Mouse (Mus musculus) stomach, embryonic 14.5 days (tissue): ENCODE measurements around the gene Gm11541. TPM values are rescaled to one million over a fixed set of nuclear protein-coding genes. Genes with fewer than 3 reads are reported as not detected.
A peak's percentile ranks its signal among the peaks of the same experiment; 100 is the strongest.
"Not testable (repeated sequence)": the region's sequence is repeated elsewhere in the genome, so short reads cannot be mapped to it uniquely, and the experiment has no call there.

Experiments
- ATAC-seq: fragments of 200-750 bp; cut with Nextera tagmentation; 2 replicates; pipeline ENCODE4 v1.8.0; 2017; ENCODE audit warnings: low read depth, moderate TSS enrichment; ENCODE audit not compliant: insufficient number of reproducible peaks, insufficient read depth, low FRiP score
- H3K27ac ChIP-seq: fragments of 300-500 bp; sonication (generic); 2 replicates; pipeline ENCODE4 v1.5.1; 2014; ENCODE audit warnings: mild to moderate bottlenecking, low read length, moderate library complexity, mixed read lengths
- H3K27me3 ChIP-seq: fragments of 300-500 bp; sonication (generic); 2 replicates; pipeline ENCODE4 v1.6.1; 2014; ENCODE audit warnings: low read length, control low read depth, mixed read lengths; ENCODE audit not compliant: control insufficient read depth, insufficient read depth
- H3K36me3 ChIP-seq: fragments of 300-500 bp; sonication (generic); 2 replicates; pipeline ENCODE4 v1.6.1; 2014; ENCODE audit warnings: mild to moderate bottlenecking, control low read depth, low read length, moderate library complexity, mixed read lengths; ENCODE audit not compliant: control insufficient read depth, insufficient read depth
- H3K4me1 ChIP-seq: fragments of 300-500 bp; sonication (generic); 2 replicates; pipeline ENCODE4 v1.6.1; 2014; ENCODE audit warnings: low read length, control low read depth, mixed read lengths; ENCODE audit not compliant: control insufficient read depth, insufficient read depth
- H3K4me2 ChIP-seq: fragments of 300-500 bp; sonication (generic); replicated peaks from 2 replicates; pipeline ENCODE4 v1.6.1; 2014; ENCODE audit warnings: low read depth, low read length, control low read depth
- H3K4me3 ChIP-seq: fragments of 300-500 bp; sonication (generic); 2 replicates; pipeline ENCODE4 v1.5.1; 2014; ENCODE audit warnings: low read depth, low read length, control low read depth
- H3K9ac ChIP-seq: fragments of 300-500 bp; sonication (generic); replicated peaks from 2 replicates; pipeline ENCODE4 v1.6.1; 2014; ENCODE audit warnings: low read depth, mild to moderate bottlenecking, control low read depth, low read length, moderate library complexity, mixed read lengths
- H3K9me3 ChIP-seq: fragments of 300-500 bp; sonication (generic); 2 replicates; pipeline ENCODE4 v1.6.1; 2016; ENCODE audit warnings: low read depth, low read length, control low read depth; ENCODE audit not compliant: control insufficient read depth
- WGBS: fragments of 180-500 bp; shearing (Covaris S2); extraction: QIAGEN DNeasy Blood & Tissue Kit; methylation state at CpG from one replicate; pipeline ENCODE4 v1.1.7; 2014; 5-methylcytosine and 5-hydroxymethylcytosine counted together
- polyA plus RNA-seq: library from polyadenylated mRNA; unstranded; fragments of >200 nt; fragmentation: Nextera tagmentation; extraction: Ambion mirVana; gene quantifications from 2 replicates; pipeline ENCODE4 v1.2.1, GENCODE M21; 2014

The Gm11541 gene
- polyA plus RNA-seq, 1 experiment from 2014 or later, result 2.9 TPM

GRCm38 (mm10) chr11:94704020-94704419 lies 279 bp downstream of the Gm11541 start:
- ATAC-seq, result no peak
- H3K36me3 ChIP-seq, result no peaks in the 10 kb centered on the region
- 42% methylated on average over 7 of the region's 7 CpGs for WGBS
- H3K4me1 ChIP-seq, result peaks cover 18% of the 10 kb centered on the region
- no peaks in the 10 kb centered on the region for H3K9me3 ChIP-seq
- H3K4me2 ChIP-seq, result no peak overlapping the region
- no peak overlapping the region for H3K9ac ChIP-seq
- H3K27ac ChIP-seq, result peak overlapping the region; percentile 81
- H3K27me3 ChIP-seq, result no peaks in the 10 kb centered on the region
- H3K4me3 ChIP-seq, result no peak overlapping the region

- Histone ChIP-seq H3K36me3 (no peaks in the 10 kb centered on the region), H3K9ac (no peak overlapping the region), H3K27ac (peak overlapping the region; percentile 76), H3K9me3 (no peaks in the 10 kb centered on the region), H3K4me3 (0 out of 2 replicates have a peak overlapping the region, but pooled peaks have one; percentile 9), H3K4me1 (peaks cover 18% of the 10 kb centered on the region), H3K27me3 (no peaks in the 10 kb centered on the region), H3K4me2 (peak overlapping the region; percentile 35; the same call in 1 of the 2 replicates)
- no peak for ATAC-seq
- WGBS, result 22% methylated on average over 3 of the region's 3 CpGs
Measured at GRCm38 (mm10) chr11:94702216-94702610, 2.1 kb downstream of the Gm11541 start.

DNA sequence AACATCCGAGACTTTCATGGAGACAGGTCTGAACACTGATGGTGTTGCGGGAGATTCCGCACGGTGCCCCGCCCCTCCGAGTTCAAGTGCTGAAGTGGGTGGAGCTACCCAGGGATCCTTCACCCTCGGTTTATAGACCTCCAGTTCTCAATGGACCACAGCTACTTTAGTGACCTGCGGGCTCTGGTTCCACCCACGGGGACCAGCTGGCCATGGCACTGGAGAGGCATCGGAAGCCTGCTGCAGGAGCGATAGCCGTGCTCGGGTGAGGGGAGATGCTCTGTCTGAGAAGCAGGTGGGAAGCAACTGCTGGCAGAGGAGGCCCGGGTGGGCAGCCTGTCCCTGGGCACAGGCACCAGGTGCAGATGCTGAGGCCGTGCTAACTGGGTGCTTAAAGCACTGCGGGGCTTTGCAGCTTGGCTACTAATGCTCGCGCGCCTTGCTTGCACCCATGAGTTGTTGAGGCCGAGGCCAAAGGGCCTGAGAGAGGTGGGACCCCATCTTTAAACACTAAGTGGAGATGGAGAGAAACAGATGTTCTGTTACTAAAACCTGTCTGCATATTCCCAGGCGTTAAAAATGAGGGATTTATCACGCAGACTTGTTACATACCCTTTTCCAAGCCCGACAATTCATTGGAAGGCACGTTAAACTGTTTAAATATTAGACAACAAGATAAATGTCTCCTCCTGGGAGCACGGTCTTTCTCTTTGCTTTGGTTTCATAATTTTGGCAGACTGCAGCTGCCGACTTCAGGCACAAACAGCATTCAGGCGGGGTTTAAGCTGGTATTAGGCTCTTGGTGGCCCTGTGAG lies 2.7 kb downstream of the Gm11541 start:
- H3K27me3 ChIP-seq, result no peaks in the 10 kb centered on the region
- no peaks in the 10 kb centered on the region for H3K9me3 ChIP-seq
- peak overlapping the region; percentile 9 for H3K4me3 ChIP-seq
- peak overlapping the region; percentile 76 for H3K27ac ChIP-seq
- peaks cover 18% of the 10 kb centered on the region for H3K4me1 ChIP-seq
- 24% methylated on average over 27 of the region's 27 CpGs for WGBS
- H3K9ac ChIP-seq, result no peak overlapping the region
- ATAC-seq, result peak; percentile 12; the same call in 1 of the 2 replicates
- H3K36me3 ChIP-seq, result no peaks in the 10 kb centered on the region
- H3K4me2 ChIP-seq, result peak overlapping the region; percentile 35

GRCm38 (mm10) chr11:94699399-94699798 lies 4.9 kb downstream of the Gm11541 start:
- Histone ChIP-seq H3K9me3 (no peaks in the 10 kb centered on the region), H3K4me3 (no peak overlapping the region), H3K27ac (no peak overlapping the region), H3K27me3 (no peaks in the 10 kb centered on the region), H3K9ac (no peak overlapping the region), H3K36me3 (no peaks in the 10 kb centered on the region), H3K4me2 (no peak overlapping the region), H3K4me1 (peaks cover 18% of the 10 kb centered on the region)
- no peak for ATAC-seq
- WGBS, result 100% methylated on average over 3 of the region's 3 CpGs

DNA sequence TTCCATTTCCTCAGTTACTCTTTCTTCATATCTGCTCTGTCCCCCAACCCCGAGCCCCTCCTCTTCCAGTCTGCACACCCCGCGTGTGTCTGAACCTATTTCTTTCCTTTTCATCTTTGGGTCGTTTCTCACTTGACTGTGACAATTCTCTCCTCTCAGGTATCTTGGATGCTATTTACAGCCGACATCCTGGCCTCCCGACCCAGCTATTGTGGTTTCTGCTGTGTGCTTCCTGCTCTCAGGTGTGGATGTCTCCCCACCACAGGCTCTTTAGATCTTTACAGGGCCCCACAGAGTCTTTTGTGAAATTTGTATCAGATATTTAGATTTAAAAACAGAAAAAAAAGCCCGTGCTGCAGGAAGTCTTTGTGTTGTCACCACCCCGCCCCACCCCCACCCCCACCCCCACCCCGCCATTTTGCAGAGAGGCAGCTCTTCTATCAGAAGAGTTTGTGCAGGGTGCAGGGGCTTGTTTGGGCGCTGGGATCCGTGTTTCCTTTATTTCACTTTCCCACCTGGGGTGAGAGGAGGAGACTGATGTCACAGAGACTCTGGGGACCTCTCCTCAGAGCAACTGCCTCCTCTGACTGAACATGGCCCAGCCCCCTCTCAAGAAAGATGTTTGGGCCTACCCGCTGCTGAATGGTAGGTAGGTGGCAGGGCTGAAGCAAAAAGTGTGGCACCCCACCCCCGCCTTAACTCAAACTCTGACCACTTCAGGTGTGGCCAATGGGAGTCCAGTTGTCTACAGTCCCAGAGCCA lies 6.4 kb downstream of the Gm11541 start:
- H3K9ac ChIP-seq, result no peak overlapping the region
- H3K36me3 ChIP-seq, result no peaks in the 10 kb centered on the region
- H3K4me3 ChIP-seq, result no peak overlapping the region
- H3K27me3 ChIP-seq, result no peaks in the 10 kb centered on the region
- H3K27ac ChIP-seq, result no peak overlapping the region
- peaks cover 13% of the 10 kb centered on the region for H3K4me1 ChIP-seq
- no peaks in the 10 kb centered on the region for H3K9me3 ChIP-seq
- WGBS, result 51% methylated on average over 13 of the region's 13 CpGs
- no peak overlapping the region for H3K4me2 ChIP-seq
- no peak for ATAC-seq

DNA sequence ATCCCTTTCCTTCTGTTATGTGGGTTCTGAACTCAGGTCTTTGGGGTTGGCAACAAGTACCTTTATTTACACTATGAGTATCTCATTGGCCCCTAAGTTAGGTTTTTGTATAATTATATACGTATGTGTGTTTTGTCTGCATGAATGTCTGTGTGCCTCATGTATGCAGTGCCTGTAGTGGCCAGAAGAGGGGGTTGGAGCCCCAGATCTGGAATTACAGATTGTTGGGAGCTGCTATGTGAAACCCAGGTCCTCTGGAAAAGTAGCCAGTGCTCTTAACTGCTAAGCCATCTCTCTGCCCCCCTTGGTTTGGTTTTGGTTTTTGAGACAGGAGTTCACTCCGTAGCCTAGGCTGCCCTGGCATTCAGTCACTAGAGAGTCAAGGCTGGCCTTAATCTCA lies 7.2 kb downstream of the Gm11541 start:
- Histone ChIP-seq H3K4me2 (no peak overlapping the region), H3K27ac (no peak overlapping the region), H3K9ac (no peak overlapping the region)

DNA sequence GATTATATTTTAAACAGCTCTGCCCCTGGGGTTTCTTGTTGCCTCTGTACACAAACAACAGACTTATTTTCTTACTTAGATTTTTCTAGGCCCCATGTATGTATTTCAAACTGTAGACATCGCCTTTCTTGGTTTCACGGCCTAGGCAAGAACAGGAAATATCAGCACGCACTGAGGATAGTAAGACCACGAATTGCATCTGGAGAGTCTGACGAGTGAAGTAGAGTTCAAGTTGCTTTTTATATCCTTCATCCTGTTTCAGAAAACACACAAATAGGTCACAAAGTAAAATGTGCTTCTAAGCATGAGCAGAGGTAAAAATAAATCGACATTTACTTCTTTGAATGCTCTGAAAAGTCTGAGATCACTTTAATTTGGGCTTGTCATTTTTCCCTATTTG lies 8.8 kb downstream of the Gm11541 start:
- WGBS, result 69% methylated on average over 6 of the region's 6 CpGs

More for the DNA sequence above, 7.2 kb downstream of the Gm11541 start:
- WGBS, result 91% methylated on average over 2 of the region's 2 CpGs
- H3K4me3 ChIP-seq, result no peak overlapping the region
- peaks cover 9% of the 10 kb centered on the region for H3K4me1 ChIP-seq
- no peaks in the 10 kb centered on the region for H3K9me3 ChIP-seq
- no peak for ATAC-seq
- H3K27me3 ChIP-seq, result no peaks in the 10 kb centered on the region
- no peaks in the 10 kb centered on the region for H3K36me3 ChIP-seq

DNA sequence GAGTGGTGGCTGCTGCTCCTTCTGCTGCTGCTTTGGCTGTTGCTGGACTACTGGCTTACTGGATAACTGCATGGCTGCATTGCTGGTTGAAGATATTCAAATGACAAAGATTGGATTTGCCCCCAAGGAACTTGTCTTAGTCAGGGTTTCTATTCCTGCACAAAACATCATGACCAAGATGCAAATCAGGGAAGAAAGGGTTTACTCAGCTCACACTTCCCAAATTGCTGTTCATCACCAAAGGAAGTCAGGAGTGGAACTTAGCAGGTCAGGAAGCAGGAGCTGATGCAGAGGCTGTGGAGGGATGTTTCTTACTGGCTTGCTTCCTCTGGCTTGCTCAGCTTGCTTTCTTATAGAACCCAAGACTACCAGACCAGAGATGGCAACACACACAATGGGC lies 11.8 kb downstream of the Gm11541 start:
- H3K9me3 ChIP-seq, H3K36me3 ChIP-seq, H3K4me2 ChIP-seq, H3K4me1 ChIP-seq, H3K4me3 ChIP-seq, ATAC-seq, H3K27ac ChIP-seq, H3K9ac ChIP-seq, H3K27me3 ChIP-seq: not testable (repeated sequence)

More for the DNA sequence above, 8.8 kb downstream of the Gm11541 start:
- no peak overlapping the region for H3K4me3 ChIP-seq
- no peaks in the 10 kb centered on the region for H3K4me1 ChIP-seq
- ATAC-seq, result no peak
- no peak overlapping the region for H3K27ac ChIP-seq
- no peak overlapping the region for H3K4me2 ChIP-seq
- H3K27me3 ChIP-seq, result no peaks in the 10 kb centered on the region
- no peaks in the 10 kb centered on the region for H3K36me3 ChIP-seq
- no peak overlapping the region for H3K9ac ChIP-seq
- H3K9me3 ChIP-seq, result no peaks in the 10 kb centered on the region
